Mouse (Mus musculus) embryo, embryonic 10 days (tissue): ENCODE measurements around the gene Farp1.
A peak's percentile ranks its signal among the peaks of the same experiment; 100 is the strongest.
"Not testable (repeated sequence)": the region's sequence is repeated elsewhere in the genome, so short reads cannot be mapped to it uniquely, and the experiment has no call there.

Source experiments
- DNase-seq: peaks from one replicate; pipeline ENCODE4 v3.0.0-alpha.2; 2015; ENCODE audit warnings: low spot score

Farp1 gene

GRCm38 (mm10) chr14:121034973-121035662, at the start of gene Farp1:
TSS of gene Farp1 (plus strand) at chr14:121035200.
- DNase-seq: peak; percentile 85

GRCm38 (mm10) chr14:120989126-120989525, 45.9 kb upstream of the Farp1 start:
- no peak for DNase-seq

- DNase-seq: no peak
These were observed 37.3 kb upstream of the Farp1 start for GRCm38 (mm10) chr14:120997686-120998085.

- peak; percentile 42 for DNase-seq
These were observed 34.2 kb upstream of the Farp1 start for GRCm38 (mm10) chr14:121000561-121001340.

DNA sequence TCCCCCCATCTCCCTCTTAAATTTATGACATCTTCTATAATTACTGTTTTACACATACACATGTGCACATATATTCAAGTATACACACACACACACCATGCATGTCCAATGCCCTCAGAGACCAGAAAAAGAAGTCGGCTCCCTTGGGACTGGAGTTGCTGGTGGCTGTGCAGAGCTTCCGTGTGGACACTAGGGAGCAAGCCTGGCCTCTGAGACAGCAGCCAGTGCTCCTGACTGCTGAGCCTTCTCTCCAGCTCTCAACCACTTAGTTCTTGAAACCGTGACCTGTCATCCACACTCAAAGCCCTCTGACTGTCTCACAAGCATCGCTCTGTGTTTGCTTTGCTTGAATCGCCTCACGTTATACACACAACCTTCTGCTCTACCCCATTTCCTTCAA, 29.4 kb upstream of the Farp1 start:
- DNase-seq: no peak

GRCm38 (mm10) chr14:121006021-121006420, 29.0 kb upstream of the Farp1 start:
- DNase-seq: no peak

DNA sequence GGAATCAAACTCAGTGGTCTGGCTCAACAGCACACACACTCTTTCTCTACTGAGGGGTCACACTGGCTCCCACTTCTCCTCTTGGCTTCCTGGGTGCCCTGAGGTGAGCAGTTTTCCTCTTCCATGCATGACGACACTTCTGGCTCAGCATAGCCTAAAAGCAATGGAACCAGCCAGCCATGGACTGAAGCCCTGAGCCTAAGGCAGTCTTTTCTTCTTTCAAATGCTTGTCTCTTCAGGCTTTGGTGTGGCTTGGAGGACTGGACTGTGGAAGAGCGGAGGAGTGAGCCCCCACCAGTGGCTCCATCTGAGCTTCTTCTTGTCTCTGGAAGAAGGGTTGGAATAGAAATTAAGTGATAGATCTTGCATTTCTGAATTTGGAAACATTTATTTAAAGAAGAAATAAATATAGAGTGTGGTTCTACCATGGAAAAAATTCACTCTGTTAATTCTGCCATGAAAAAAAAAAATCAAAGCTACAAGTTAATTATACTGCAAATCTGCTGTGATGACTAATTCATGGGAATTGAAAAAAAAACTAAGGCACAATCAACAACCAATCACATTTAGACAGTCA, 19.8 kb upstream of the Farp1 start:
- DNase-seq: no peak

DNA sequence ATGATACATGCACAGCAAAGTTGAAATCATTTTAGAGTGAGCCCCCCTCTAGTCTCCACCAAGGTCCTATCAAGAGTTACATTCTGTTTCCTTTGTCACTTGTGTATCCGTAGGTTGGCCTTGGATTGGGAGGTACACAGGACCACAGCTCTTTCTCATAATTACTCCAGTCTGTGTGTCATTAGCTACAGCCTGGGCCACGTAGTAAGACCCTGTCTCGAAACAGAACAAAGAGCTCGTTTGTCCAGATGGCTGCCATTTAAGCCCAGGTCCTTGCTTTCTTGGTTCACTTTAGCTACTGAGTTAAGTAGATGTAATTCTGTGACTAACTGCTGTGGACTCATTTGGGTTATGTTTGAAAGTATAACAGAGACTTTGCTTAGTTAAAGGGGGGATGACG, 12.6 kb upstream of the Farp1 start:
- DNase-seq: peak; percentile 21

- DNase-seq: no peak
These were observed 9.6 kb upstream of the Farp1 start for GRCm38 (mm10) chr14:121025381-121025780.

DNA sequence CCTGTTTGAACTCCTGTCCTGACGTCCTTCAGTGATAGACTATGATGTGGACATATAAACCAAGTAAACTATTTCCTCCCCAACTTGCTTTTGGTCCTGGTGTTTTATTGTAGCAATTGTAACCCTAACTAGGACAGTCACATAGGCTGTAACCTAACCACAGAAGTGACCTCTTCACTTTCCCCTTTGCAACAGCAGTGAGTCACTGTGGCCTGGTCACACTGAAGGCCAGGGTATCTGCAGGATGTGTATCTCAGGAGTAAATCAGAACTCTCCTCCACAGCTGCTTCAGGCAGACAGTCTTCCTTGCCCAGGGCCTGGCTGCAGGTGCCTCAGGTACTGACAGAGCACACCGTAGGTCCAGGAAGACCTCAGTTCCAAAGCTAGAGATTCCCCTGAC, 3.6 kb upstream of the Farp1 start:
- no peak for DNase-seq

DNA sequence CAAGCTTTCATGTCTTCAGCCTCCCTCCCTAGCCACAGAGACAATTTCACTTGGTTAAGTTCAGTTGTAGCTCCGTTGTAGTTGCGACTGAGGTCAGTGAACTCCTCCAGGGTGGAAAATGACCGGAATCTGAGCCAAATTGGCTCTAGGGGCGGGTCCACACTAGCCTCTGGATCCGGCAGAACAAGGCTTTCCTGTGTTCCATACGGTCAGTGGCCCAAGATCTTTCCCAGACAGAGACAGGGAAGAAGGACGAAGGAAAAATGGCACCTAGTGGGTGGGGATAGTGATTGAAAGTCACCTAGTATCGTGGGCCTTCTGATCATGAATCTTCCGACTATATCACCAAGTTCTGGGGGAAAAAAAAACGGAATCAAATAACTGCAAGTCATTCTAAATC, 475 bp upstream of the Farp1 start:
- DNase-seq: peak; percentile 54

- peak; percentile 75 for DNase-seq
These were observed 868 bp downstream of the Farp1 start for GRCm38 (mm10) chr14:121035663-121036473.

DNA sequence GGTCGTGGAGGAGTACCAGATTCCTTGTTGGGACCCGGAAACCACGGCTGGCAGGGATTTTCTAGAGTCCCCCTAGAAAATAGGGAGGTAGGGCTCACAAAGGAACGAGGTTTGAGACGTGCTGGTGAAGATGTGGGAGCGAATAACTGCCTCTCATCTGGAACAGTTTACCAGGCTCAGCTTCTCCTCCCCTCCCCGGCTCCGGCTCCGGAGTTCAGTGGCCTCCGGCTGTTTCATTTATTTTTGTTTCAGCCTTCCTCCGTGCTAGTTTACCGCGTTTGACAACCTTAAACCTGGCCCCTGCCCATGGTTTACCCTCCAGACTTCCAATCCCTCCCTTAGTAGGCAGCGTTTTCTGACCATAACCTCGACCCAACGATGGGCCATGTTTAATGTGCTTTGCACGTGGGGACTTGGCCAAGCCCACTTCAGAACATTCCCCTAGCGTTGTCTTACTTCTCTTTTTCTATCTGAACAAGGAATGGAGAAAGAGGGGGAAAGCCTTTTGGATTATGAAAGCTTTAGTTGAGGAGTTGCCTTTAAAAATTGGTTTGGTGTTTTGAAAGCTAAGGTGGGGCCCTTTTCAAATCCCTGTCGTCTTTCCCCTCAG, 1.7 kb downstream of the Farp1 start:
- DNase-seq: peak; percentile 72

DNA sequence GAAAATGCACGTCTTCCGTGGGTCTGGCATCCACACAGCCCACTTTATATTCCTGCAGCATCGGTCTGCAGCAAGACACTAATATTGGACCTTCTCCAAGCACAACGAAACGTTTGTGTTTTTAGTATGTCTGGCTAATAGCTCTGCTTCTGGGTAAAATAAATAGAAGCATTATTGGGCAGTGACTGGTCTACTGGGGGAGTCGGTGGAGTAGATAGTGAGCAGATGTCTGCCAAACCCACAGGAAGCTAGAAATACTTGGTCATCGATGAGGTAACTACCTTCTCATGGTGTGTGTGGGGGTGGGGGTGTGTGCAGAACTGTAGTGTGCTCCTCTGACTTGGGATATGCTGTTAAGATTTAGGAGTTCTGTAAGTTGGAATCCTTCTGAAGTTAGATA, 2.3 kb downstream of the Farp1 start:
- no peak for DNase-seq

DNA sequence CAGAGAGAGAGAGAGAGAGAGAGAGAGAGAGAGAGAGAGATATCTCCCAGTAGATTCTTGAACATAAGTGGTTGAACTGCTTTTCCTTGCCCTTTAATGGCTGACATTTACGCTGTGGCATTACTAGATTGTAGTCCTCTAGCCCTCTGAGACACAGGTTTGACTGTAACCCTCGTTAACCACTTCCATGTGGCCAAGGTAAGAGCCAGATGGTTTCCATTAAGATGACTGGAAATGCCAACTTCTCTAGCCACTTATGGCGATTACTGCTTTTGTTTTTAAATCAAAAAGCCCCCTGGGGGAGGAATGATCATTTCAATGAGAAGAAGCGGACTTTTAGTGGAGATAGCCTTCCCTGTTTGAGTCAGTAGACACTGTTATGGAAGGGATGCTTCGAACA, 3.7 kb downstream of the Farp1 start:
- peak; percentile 84 for DNase-seq

- no peak for DNase-seq
These were observed 9.1 kb downstream of the Farp1 start for GRCm38 (mm10) chr14:121044145-121044544.

DNA sequence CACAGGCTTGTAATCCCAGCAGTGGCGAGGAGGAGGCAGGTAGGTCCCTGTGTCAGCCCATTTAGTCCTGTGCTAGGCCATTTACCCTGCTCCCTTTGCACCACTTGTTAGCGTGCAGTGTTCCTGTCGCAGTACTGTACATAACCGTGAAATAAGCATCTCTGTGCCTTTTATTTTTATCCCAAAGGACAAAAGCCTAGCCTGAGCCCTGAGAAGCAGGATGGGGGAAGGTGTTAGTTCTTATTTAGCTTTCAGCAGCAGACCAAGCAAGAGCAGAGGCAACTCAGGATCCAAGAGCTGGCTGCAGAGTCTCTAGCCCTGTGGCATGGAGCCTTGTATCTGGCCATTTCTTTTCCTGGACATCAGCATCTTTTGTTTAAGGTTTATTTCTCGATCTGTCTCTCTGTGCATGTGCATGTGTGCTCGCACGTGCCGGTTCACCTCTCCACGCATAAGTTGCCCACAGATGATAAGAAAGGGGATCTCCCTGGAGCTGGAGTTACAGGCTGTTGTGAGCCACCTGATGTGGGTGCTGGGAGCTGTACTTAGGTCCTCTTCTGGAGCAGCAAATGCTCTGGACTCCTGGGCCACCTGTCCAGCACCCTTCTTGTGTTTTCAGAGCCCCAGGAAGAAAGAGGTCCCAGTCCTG, 11.4 kb downstream of the Farp1 start:
- DNase-seq: no peak

- DNase-seq: no peak
These were observed 12.8 kb downstream of the Farp1 start for GRCm38 (mm10) chr14:121047780-121048179.

DNA sequence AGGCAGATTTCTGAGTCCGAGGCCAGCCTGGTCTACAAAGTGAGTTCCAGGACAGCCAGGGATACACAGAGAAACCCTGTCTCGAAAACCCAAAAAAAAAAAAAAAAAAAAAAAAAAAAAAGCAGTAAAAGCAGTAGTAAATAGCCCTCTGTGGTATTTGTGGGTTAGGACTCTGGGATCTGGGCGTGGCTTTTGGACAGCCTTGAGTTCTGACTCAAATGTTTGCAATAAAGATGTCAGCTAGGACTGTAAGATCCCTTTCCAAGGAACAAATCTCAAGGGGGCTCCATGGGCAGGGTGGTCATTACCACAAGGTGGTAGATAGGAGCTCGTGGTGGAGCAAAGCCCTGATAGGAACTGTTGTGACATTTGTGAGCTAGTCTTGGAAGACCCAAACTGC, 16.0 kb downstream of the Farp1 start:
- DNase-seq: not testable (repeated sequence)

DNA sequence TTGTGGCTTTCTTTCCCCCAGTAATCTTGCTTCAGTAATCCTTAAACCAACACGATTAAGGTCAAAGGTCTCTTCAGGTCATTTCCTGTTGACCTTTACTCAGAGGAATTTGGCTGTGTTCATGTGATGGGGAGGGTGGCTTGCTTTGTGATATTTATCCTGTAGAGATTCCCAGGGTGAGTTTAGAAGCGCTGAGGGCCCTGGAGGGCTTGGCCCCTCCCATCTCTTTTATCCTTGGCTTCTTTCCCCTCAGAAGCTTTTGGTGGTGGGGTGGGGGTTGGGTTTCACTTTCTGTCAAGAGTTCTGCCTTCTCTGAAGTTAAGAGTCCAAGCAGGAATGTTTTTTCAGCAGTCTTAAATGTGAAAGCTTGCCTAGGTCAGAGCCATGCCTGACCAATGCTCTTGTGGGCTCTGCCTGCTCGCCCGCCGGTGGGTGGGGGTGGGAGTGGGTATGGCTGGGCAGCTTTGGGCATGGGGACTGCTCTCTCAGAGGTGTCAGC, 18.1 kb downstream of the Farp1 start:
- peak; percentile 96 for DNase-seq

- no peak for DNase-seq
These were observed 19.1 kb downstream of the Farp1 start for GRCm38 (mm10) chr14:121054062-121054461.
